Mouse (Mus musculus) MEL (cell line): ENCODE measurements around the gene Dock1.

ENCODE experiments used
- CTCF ChIP-seq, 3 experiments: IDR thresholded peaks in 2 of 3; conservative IDR thresholded peaks in 1 of 3; 2 replicates each; pipeline ENCODE4 v1.5.1; 2011 to 2012; ENCODE audit warnings: low read length in 3 of 3, low read depth in 2 of 3, mild to moderate bottlenecking in 2 of 3, improper control_type of control experiment in 1 of 3, inconsistent platforms in 1 of 3, mixed read lengths in 1 of 3, moderate library complexity in 1 of 3; ENCODE audit not compliant: control insufficient read depth in 1 of 3, insufficient read depth in 1 of 3, poor library complexity in 1 of 3, severe bottlenecking in 1 of 3
- ZNF384 ChIP-seq: IDR thresholded peaks from 2 replicates; pipeline ENCODE4 v1.6.1; 2012; ENCODE audit warnings: low read depth, mild to moderate bottlenecking, inconsistent platforms, low read length, improper control_type of control experiment

DNA sequence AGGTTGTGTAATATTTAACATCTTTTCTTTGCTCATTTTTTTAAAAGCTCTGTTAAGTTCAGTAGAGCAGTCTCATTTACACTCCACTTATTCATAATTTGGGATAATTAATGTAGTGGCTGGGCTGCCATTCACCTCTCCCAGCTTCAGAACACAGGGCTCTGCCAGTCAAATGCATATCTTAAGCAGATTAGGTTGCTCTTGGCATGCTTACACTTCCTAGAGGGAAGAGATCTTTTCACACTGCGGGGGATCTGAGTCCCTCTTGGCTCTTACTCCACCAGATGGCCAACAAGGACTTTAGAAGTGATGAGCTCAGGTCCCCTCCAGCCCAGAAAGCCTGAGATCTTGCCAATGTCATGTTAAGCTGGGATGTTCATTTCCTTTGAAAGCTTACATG, 150.8 kb downstream of the Dock1 start:
- TF ChIP-seq CTCF (IDR thresholded peaks at IDR 0.05 in 2 of 3, conservative IDR thresholded peaks at IDR 0.05 in 1 of 3; ENCODE audit: control insufficient read depth in 1 of 3, insufficient read depth in 1 of 3, low read depth in 2 of 3, low read length in 3 of 3, poor library complexity in 1 of 3, severe bottlenecking in 1 of 3) (no peak), ZNF384 (no peak)
